Mouse (Mus musculus) left cerebral cortex, postnatal 25 days (tissue): ENCODE measurements around the gene Mdm4. TPM values are rescaled to one million over a fixed set of nuclear protein-coding genes. Genes with fewer than 3 reads are reported as not detected.

Experiments used
- DNase-seq, 2 experiments: peaks; one replicate each; pipeline ENCODE4 v3.0.0; 2022; ENCODE audit warnings: low spot score in 2 of 2, mixed read lengths in 1 of 2
- intact Hi-C: fragments of 180-260 bp; cut with DNase I; formaldehyde crosslinking; loops from one replicate; pipeline ENCODE4 v1.15.1; 2025
- microRNA-seq, 2 experiments: library from miRNA; unstranded; fragments of <30 nt; microRNA quantifications; one replicate each; pipeline ENCODE4 v1.2.0; 2022
- total RNA-seq, 2 experiments: library from RNA; stranded (reverse); gene quantifications; 2 replicates each; pipeline ENCODE4 v1.2.3; 2021

Mdm4 gene
- total RNA-seq, 2 experiments from 2014 or later, result 73.9 to 92.0 TPM

DNA sequence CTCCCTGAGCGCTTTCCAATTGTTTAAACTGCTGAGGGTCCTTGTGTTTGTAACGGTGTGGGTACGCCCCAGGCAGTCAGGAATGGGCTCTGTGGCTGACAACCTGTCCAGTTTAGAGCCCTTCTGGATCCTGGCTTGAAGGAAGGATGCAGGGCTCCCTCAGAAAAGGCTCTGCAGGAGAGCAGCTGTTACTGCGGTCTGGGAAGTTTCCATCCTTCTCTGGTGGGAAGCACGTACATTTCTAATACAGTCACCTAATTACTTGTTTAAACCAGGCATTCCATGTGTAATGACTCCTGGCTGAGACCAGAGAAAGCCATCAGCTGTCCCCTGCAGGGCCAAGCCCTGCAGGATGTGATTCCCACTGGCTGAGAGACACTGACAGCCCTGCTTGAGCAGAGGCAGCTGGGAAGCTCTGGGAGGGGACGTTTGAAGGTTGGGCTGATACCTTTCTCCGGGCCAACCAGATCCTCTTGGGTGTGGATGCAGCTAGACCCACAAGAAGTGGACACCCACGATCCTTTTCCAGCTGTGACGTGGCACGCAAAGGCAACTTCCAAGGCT is 112.2 kb downstream of the Mdm4 start:
- no peak for DNase-seq
- intact Hi-C loops, result no loop called here

DNA sequence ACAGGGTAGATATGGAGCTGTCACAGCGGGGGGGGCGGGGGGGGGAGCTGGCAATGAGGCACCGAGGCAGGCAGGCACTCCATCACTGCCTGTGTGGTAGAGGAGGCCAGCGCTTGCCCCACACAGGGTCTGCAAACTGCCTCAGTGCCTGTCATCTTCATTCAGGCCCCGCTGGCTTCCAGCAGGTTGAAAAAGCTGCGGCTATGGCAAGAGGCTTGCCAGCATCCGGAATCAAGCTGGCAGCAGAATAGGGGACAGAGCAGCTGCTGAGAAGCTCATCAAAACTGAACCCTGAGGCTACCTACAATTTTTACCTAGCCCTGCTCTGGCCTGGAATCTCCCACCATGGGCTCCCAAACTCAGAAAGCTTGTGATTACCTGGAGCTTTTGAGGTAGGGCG is 112.8 kb downstream of the Mdm4 start:
- intact Hi-C loops, result no loop called here
- no peak for DNase-seq

DNA sequence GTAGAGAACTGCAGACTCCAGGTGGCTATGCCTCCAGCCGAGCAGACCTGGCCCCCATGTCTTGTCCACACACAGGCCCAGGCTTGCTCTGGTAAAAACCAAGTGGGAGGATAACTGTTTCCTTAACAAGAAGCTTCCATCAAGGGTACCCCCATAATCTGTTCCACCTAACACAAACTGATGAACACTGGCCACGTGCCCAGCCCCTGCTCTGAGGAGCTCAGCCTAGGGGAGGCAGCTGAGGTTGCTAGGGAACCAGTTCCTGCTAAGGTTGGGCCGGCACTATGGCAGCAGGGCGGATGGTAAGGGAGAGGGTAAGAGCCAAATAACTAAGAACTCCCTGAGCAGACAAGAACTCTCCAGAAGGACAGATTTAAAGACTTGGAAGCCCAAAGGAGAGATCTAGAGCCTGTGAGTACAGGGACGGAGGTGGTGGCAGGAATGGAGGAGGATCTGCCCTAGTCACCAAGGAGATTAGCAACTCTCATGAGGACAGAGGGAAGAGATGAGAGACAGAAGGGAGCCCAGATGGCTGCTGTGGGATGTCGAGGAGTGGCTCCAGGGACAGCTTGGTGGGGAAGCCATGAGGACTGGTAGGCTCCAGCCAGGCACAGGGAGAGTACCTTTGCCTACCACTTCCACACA is 114.4 kb downstream of the Mdm4 start:
- intact Hi-C loops, result loop anchor here (1.0 kb wide), 2 partner anchors 23 to 36 kb away; partner anchors contain the start of gene Lrrn2
- DNase-seq, result peak; percentile 73 to 96

DNA sequence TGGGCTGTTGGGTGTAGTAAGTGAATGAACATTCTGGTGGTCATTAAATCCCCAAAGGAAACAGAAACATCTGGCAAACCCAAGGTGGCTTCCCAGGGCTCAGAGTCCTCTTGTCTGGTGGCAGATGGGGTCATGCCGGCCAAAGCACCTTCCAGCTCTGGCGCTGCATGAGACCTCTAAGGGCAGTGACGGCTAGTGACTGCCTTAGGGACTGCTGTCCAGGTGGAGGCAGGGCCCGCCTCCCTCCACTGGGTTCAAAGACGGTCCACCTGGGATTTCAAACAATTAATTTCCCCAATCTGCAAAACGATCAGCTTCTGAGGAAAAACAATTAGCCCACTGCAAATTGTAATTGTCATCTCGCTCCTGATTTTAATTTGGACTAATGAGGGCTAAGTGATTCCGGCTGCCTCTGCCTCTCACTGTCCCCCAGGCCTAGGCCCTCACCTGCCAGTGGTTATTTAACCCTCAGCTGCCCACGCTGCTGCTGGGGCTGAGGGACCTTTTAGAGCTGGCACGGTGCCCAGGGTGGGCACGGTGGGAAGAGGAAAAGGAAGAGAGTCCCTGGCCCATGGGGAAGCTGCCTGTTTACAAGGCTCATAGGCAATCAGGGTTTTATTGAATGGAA is 119.8 kb downstream of the Mdm4 start:
- no peak for DNase-seq
- intact Hi-C loops, result no loop called here

DNA sequence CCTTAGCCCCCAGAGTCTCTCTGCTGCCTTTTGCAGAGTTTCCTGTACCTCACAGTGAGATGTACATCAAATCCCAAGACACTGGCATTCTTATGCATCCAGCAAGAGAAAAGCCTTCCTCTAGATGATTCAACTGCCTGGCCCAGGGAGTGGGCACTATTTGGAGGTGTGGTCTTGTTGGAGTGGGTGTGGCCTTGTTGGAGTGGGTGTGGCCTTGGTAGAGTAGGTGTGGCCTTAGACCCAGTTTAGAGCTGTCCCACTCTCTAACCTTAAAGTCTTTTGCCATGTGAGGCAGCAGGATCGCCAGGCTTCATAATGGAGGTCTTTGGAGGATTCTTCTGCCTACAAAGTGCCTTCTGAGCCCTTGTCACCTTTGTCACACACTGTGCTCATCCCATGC is 120.4 kb downstream of the Mdm4 start:
- DNase-seq, result no peak
- intact Hi-C loops, result no loop called here

Small RNA genes within 50 kb of the gene (microRNA-seq; reads per million reads assigned to microRNA genes)
- 0 reads per million in 2 experiments for gene Gm44300

Other genes with a start within 250 kb of the Mdm4 start
- gene Lrrn2, start 150.3 kb downstream of the Mdm4 start, total RNA-seq, result 100 to 1,000 TPM in 1 of 2 experiments, 10 to 100 TPM in 1; 90.8 to 106 TPM
- 10 to 100 TPM; 12.8 to 18.2 TPM for gene Pik3c2b, start 15.1 kb upstream of the Mdm4 start, total RNA-seq
- gene Ppp1r15b, start 100.6 kb upstream of the Mdm4 start, total RNA-seq, result 10 to 100 TPM; 43.4 to 45.7 TPM
- gene Plekha6, start 133.6 kb upstream of the Mdm4 start, total RNA-seq, result 10 to 100 TPM; 72.2 to 84.2 TPM